Mouse (Mus musculus): Measurements from ENCODE around the gene Mepce. TPM values are rescaled to one million over a fixed set of nuclear protein-coding genes. Genes with fewer than 3 reads are reported as not detected.

Gene Mepce
- total and polyA plus RNA-seq, 2 experiments from 2014 or later: 18.3 to 47.7 TPM

GRCm38 (mm10) chr5:137782776-137783522 is 4.5 kb downstream of the Mepce start:
- Histone ChIP-seq H3K27me3 (ENCODE audit: insufficient read depth, low read length) (no peaks in the 10 kb centered on the region), H3K4me3 (ENCODE audit: low read depth, low read length) (no peak overlapping the region), H3K9me3 (ENCODE audit: low read length) (no peaks in the 10 kb centered on the region), H3K9ac (peak overlapping the region; percentile 25; the same call in 1 of the 2 replicates), H3K27ac (ENCODE audit: low read depth, low read length) (no peak overlapping the region), H3K4me2 (ENCODE audit: low read depth) (peak overlapping the region; percentile 69), H3K36me3 (ENCODE audit: insufficient read depth) (peaks cover 42% of the 10 kb centered on the region), H3K4me1 (ENCODE audit: insufficient read depth) (peaks cover 37% of the 10 kb centered on the region)
- no peak for TF ChIP-seq CTCF (IDR thresholded peaks at IDR 0.05; ENCODE audit: low read depth)
- DNase-seq (no peak), ATAC-seq (no peak)
- WGBS: 84% methylated on average over 13 of the region's 13 CpGs

- Histone ChIP-seq H3K9me3 (ENCODE audit: low read length) (no peaks in the 10 kb centered on the region), H3K4me1 (ENCODE audit: insufficient read depth) (peaks cover 39% of the 10 kb centered on the region), H3K36me3 (ENCODE audit: insufficient read depth) (peaks cover 42% of the 10 kb centered on the region), H3K27ac (ENCODE audit: low read depth, low read length) (no peak overlapping the region), H3K9ac (no peak overlapping the region), H3K4me2 (ENCODE audit: low read depth) (no peak overlapping the region), H3K27me3 (ENCODE audit: insufficient read depth, low read length) (no peaks in the 10 kb centered on the region), H3K4me3 (ENCODE audit: low read depth, low read length) (no peak overlapping the region)
- no peak for TF ChIP-seq CTCF (IDR thresholded peaks at IDR 0.05; ENCODE audit: low read depth)
- DNase-seq (no peak), ATAC-seq (no peak)
- WGBS: 91% methylated on average over 7 of the region's 7 CpGs
Measured at GRCm38 (mm10) chr5:137781661-137782060, 5.8 kb downstream of the Mepce start.

GRCm38 (mm10) chr5:137779053-137779933 is 8.2 kb downstream of the Mepce start:
- TF ChIP-seq CTCF (IDR thresholded peaks at IDR 0.05; ENCODE audit: low read depth): 0 out of 2 replicates have a peak, but pooled peaks have one; percentile 1
- peak overlapping the region; percentile 98 for H3K4me3 ChIP-seq (ENCODE audit: low read depth, low read length)
- no peak for DNase-seq
- ATAC-seq: peak; percentile 17
- peaks cover 29% of the 10 kb centered on the region for H3K4me1 ChIP-seq (ENCODE audit: insufficient read depth)
- H3K27ac ChIP-seq (ENCODE audit: low read depth, low read length): peak overlapping the region; percentile 92
- H3K27me3 ChIP-seq (ENCODE audit: insufficient read depth, low read length): no peaks in the 10 kb centered on the region
- no peaks in the 10 kb centered on the region for H3K9me3 ChIP-seq (ENCODE audit: low read length)
- peak overlapping the region; percentile 95 for H3K4me2 ChIP-seq (ENCODE audit: low read depth)
- H3K36me3 ChIP-seq (ENCODE audit: insufficient read depth): peaks cover 36% of the 10 kb centered on the region
- H3K9ac ChIP-seq: peak overlapping the region; percentile 92
- WGBS: 1% methylated on average over 50 of the region's 83 CpGs

- peak within 1 kb of the TSS; percentile 92 for H3K9ac ChIP-seq
- H3K4me2 ChIP-seq (ENCODE audit: low read depth): peak within 1 kb of the TSS; percentile 95
- peaks cover 22% of the 10 kb centered on the region for H3K4me1 ChIP-seq (ENCODE audit: insufficient read depth)
- DNase-seq (peak; percentile 99), ATAC-seq (peak; percentile 98)
- H3K4me3 ChIP-seq (ENCODE audit: low read depth, low read length): peak within 1 kb of the TSS; percentile 98
- H3K27me3 ChIP-seq (ENCODE audit: insufficient read depth, low read length): no peaks in the 10 kb centered on the region
- TF ChIP-seq CTCF (IDR thresholded peaks at IDR 0.05; ENCODE audit: low read depth): no peak
- H3K9me3 ChIP-seq (ENCODE audit: low read length): no peaks in the 10 kb centered on the region
- peaks cover 31% of the 10 kb centered on the region for H3K36me3 ChIP-seq (ENCODE audit: insufficient read depth)
- WGBS: 0% methylated on average over 31 of the region's 31 CpGs
- H3K27ac ChIP-seq (ENCODE audit: low read depth, low read length): peak within 1 kb of the TSS; percentile 92
Measured at GRCm38 (mm10) chr5:137778635-137779034, 8.8 kb downstream of the Mepce start, which contains the start of gene Ppp1r35. Gene Ppp1r35 (plus strand): TSS chr5:137778849.

- ATAC-seq: no peak
- peaks cover 18% of the 10 kb centered on the region for H3K36me3 ChIP-seq (ENCODE audit: insufficient read depth)
Measured at GRCm38 (mm10) chr5:137777267-137777845, 10.1 kb downstream of the Mepce start.

GRCm38 (mm10) chr5:137776408-137776918 is 11.0 kb downstream of the Mepce start:
- ATAC-seq: no peak

More at GRCm38 (mm10) chr5:137777267-137777845, 10.1 kb downstream of the Mepce start:
- Histone ChIP-seq H3K27ac (ENCODE audit: low read depth, low read length) (no peak overlapping the region; the same call in 1 of the 2 replicates), H3K4me1 (ENCODE audit: insufficient read depth) (peaks cover 12% of the 10 kb centered on the region), H3K4me3 (ENCODE audit: low read depth, low read length) (no peak overlapping the region), H3K9me3 (ENCODE audit: low read length) (no peaks in the 10 kb centered on the region), H3K4me2 (ENCODE audit: low read depth) (no peak overlapping the region), H3K9ac (no peak overlapping the region), H3K27me3 (ENCODE audit: insufficient read depth, low read length) (no peaks in the 10 kb centered on the region)
- no peak for DNase-seq
- WGBS: 87% methylated on average over 7 of the region's 7 CpGs
- no peak for TF ChIP-seq CTCF (IDR thresholded peaks at IDR 0.05; ENCODE audit: low read depth)

More at GRCm38 (mm10) chr5:137776408-137776918, 11.0 kb downstream of the Mepce start:
- Histone ChIP-seq H3K27me3 (ENCODE audit: insufficient read depth, low read length) (no peaks in the 10 kb centered on the region), H3K4me2 (ENCODE audit: low read depth) (no peak overlapping the region), H3K4me1 (ENCODE audit: insufficient read depth) (peaks cover 12% of the 10 kb centered on the region), H3K36me3 (ENCODE audit: insufficient read depth) (peaks cover 9% of the 10 kb centered on the region), H3K4me3 (ENCODE audit: low read depth, low read length) (no peak overlapping the region), H3K9me3 (ENCODE audit: low read length) (no peaks in the 10 kb centered on the region), H3K9ac (no peak overlapping the region), H3K27ac (ENCODE audit: low read depth, low read length) (no peak overlapping the region; the same call in 1 of the 2 replicates)
- no peak for DNase-seq
- no peak for TF ChIP-seq CTCF (IDR thresholded peaks at IDR 0.05; ENCODE audit: low read depth)
- WGBS: 32% methylated on average over 5 of the region's 5 CpGs

Data from forebrain, postnatal 0 days (tissue).